8 mouse cellular contexts compared by ENCODE assay signal in the genomic region with DNA sequence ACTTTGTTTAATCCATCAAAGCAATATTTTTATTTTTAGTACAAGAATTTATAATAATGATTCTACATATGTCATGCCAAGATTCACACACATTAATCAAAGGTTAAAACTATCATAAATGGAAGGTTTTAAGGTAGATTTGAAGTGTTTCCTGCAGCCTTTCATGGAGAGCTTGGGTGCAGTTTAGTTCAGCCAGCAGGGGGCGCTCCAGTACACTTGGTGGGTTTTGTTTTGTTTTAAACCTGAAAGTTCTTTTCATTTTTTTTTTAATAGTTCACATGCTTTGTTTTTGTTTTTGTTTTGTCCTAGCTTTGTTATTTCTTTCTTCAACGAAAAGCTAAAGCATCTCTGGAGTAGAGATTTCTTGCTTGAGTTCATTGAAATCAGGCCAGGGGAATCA.
A peak's percentile ranks its signal among the peaks of the same experiment; 100 is the strongest.
DNase-seq lines count a peak whose midpoint lies in the region; ATAC-seq and TF ChIP-seq lines count a peak whose summit lies in the region.

No protein-coding gene starts in this region.

- no peaks in the 10 kb centered on the region for H3K36me3 ChIP-seq in forebrain, postnatal 0 days (ENCODE audit: insufficient read depth)
- H3K36me3 ChIP-seq in forebrain, embryonic 16.5 days (ENCODE audit: control insufficient read depth, insufficient read depth): no peaks in the 10 kb centered on the region
- H3K36me3 ChIP-seq in midbrain, embryonic 11.5 days (ENCODE audit: control insufficient read depth, insufficient read depth, low read length): no peaks in the 10 kb centered on the region
- H3K36me3 ChIP-seq in midbrain, embryonic 15.5 days (replicated peaks): no peaks in the 10 kb centered on the region

- no peak for ATAC-seq in forebrain, postnatal 0 days
- ATAC-seq in forebrain, embryonic 16.5 days: no peak
- no peak for ATAC-seq in midbrain, embryonic 11.5 days (ENCODE audit: low FRiP score)
- ATAC-seq in midbrain, embryonic 15.5 days (replicated peaks): no peak
- ATAC-seq in megakaryocyte, adult 5-6 weeks (ENCODE audit: poor library complexity, severe bottlenecking): peak; percentile 68; the same call in 1 of the 2 replicates

- 3% methylated on average over 2 of the region's 2 CpGs for WGBS in forebrain, postnatal 0 days
- WGBS in forebrain, embryonic 16.5 days: 8% methylated on average over 2 of the region's 2 CpGs
- 7% methylated on average over 2 of the region's 2 CpGs for WGBS in midbrain, embryonic 11.5 days
- WGBS in midbrain, embryonic 15.5 days: 8% methylated on average over 2 of the region's 2 CpGs

- no peak overlapping the region for H3K27ac ChIP-seq in forebrain, postnatal 0 days (ENCODE audit: low read depth, low read length)
- H3K27ac ChIP-seq in forebrain, embryonic 16.5 days (ENCODE audit: low read length): no peak overlapping the region
- H3K27ac ChIP-seq in midbrain, embryonic 11.5 days (ENCODE audit: low read depth, low read length): no peak overlapping the region
- no peak overlapping the region for H3K27ac ChIP-seq in midbrain, embryonic 15.5 days

- H3K4me3 ChIP-seq in forebrain, postnatal 0 days (ENCODE audit: low read depth, low read length): no peak overlapping the region
- no peak overlapping the region for H3K4me3 ChIP-seq in forebrain, embryonic 16.5 days (replicated peaks; ENCODE audit: low read length)
- H3K4me3 ChIP-seq in midbrain, embryonic 11.5 days (ENCODE audit: low read depth, low read length): no peak overlapping the region
- H3K4me3 ChIP-seq in midbrain, embryonic 15.5 days: no peak overlapping the region

- H3K9ac ChIP-seq in forebrain, postnatal 0 days: no peak overlapping the region
- no peak overlapping the region for H3K9ac ChIP-seq in forebrain, embryonic 16.5 days (replicated peaks; ENCODE audit: low read depth, low read length)
- H3K9ac ChIP-seq in midbrain, embryonic 11.5 days (ENCODE audit: low read length): no peak overlapping the region
- H3K9ac ChIP-seq in midbrain, embryonic 15.5 days: no peak overlapping the region

- peak; percentile 61 for TF ChIP-seq CTCF in forebrain, postnatal 0 days (IDR thresholded peaks at IDR 0.05; ENCODE audit: low read depth)

- H3K9me3 ChIP-seq in forebrain, postnatal 0 days (ENCODE audit: low read length): no peaks in the 10 kb centered on the region
- H3K9me3 ChIP-seq in forebrain, embryonic 16.5 days (ENCODE audit: control insufficient read depth, low read length): no peaks in the 10 kb centered on the region
- H3K9me3 ChIP-seq in midbrain, embryonic 11.5 days (ENCODE audit: control insufficient read depth, low read length): no peaks in the 10 kb centered on the region
- no peaks in the 10 kb centered on the region for H3K9me3 ChIP-seq in midbrain, embryonic 15.5 days

- H3K4me1 ChIP-seq in forebrain, postnatal 0 days (ENCODE audit: insufficient read depth): no peaks in the 10 kb centered on the region
- H3K4me1 ChIP-seq in forebrain, embryonic 16.5 days (replicated peaks; ENCODE audit: control insufficient read depth, insufficient read depth, low read length): 0 out of 2 replicates have a peak, but pooled peaks cover 2% of the 10 kb centered on the region
- no peaks in the 10 kb centered on the region for H3K4me1 ChIP-seq in midbrain, embryonic 11.5 days (ENCODE audit: control insufficient read depth, insufficient read depth, low read length)
- H3K4me1 ChIP-seq in midbrain, embryonic 15.5 days: no peaks in the 10 kb centered on the region

- DNase-seq in forebrain, postnatal 0 days: peak; percentile 26
- peak; percentile 94 for DNase-seq in midbrain, embryonic 11.5 days (ENCODE audit: low spot score, missing footprints)
- peak; percentile 33 for DNase-seq in cerebellum, adult 8-10 months
- peak; percentile 14 to 82 for DNase-seq in kidney, postnatal 36 days
- DNase-seq in urinary bladder, adult 2 months (ENCODE audit: low spot score): peak; percentile 27

- H3K4me2 ChIP-seq in forebrain, postnatal 0 days (ENCODE audit: low read depth): no peak overlapping the region
- H3K4me2 ChIP-seq in forebrain, embryonic 16.5 days (ENCODE audit: low read length): no peak overlapping the region
- no peak overlapping the region for H3K4me2 ChIP-seq in midbrain, embryonic 11.5 days
- no peak overlapping the region for H3K4me2 ChIP-seq in midbrain, embryonic 15.5 days

- no peaks in the 10 kb centered on the region for H3K27me3 ChIP-seq in forebrain, postnatal 0 days (ENCODE audit: insufficient read depth, low read length)
- H3K27me3 ChIP-seq in forebrain, embryonic 16.5 days (replicated peaks; ENCODE audit: control insufficient read depth, insufficient read depth, low read length): no peaks in the 10 kb centered on the region
- H3K27me3 ChIP-seq in midbrain, embryonic 11.5 days (ENCODE audit: control insufficient read depth, insufficient read depth, low read length): no peaks in the 10 kb centered on the region
- H3K27me3 ChIP-seq in midbrain, embryonic 15.5 days (replicated peaks): no peaks in the 10 kb centered on the region

Comparison
In these comparisons a context has a peak if more than half of its experiments do, and no peak if none do; other contexts are left out.
1. DNase-seq: peak in every context shown above with its lines; median percentile 94 in midbrain, embryonic 11.5 days; 48 in kidney, postnatal 36 days; 33 in cerebellum, adult 8-10 months; 27 in urinary bladder, adult 2 months; 26 in forebrain, postnatal 0 days.